29 mouse cellular contexts compared by ENCODE assay signal in genomic region chr1:88066472-88067102, GRCm38 (mm10). TPM values are rescaled to one million over a fixed set of nuclear protein-coding genes. Genes with fewer than 3 reads are reported as not detected.
"Had no signal": no experiment of that assay in that cellular context is flagged by ENCODE, and none has a peak within 500 bp of the region (broad histone marks: within the 10 kb centered on the region; RNA-seq: fewer than 3 reads in every experiment).

No protein-coding gene starts in this region.

RNA-seq across cellular contexts. Expression of gene Ugt1a9, which starts 4.0 kb away (rescaled TPM):
- total RNA-seq: gastrocnemius, adult 8-10 months; gastrocnemius, postnatal 14 days; gastrocnemius, postnatal 36 days; heart, adult 2 months; heart, postnatal 14 days; heart, postnatal 36 days; layer of hippocampus, adult 2 months; layer of hippocampus, postnatal 10 days; layer of hippocampus, postnatal 25 days; left cerebral cortex, adult 2 months; left cerebral cortex, postnatal 14 days; left cerebral cortex, postnatal 36 days had no signal
- polyA plus RNA-seq: heart, adult 2 months; heart, embryonic 11.5 days; heart, embryonic 13.5 days; heart, embryonic 15.5 days; heart, postnatal 0 days; hindbrain, embryonic 10.5 days; hindbrain, embryonic 12.5 days; hindbrain, embryonic 14.5 days; hindbrain, embryonic 16.5 days; inflammation-experienced regulatory T-cells, adult 6 months; limb, embryonic 10.5 days; limb, embryonic 12.5 days; limb, embryonic 14.5 days; liver, embryonic 11.5 days had no signal

RNA-seq across cellular contexts. Expression of gene Ugt1a10, which starts 11.4 kb away (rescaled TPM):
- total RNA-seq: gastrocnemius, adult 18-20 months; gastrocnemius, adult 8-10 months; gastrocnemius, postnatal 14 days; gastrocnemius, postnatal 36 days; heart, adult 2 months; heart, postnatal 14 days; heart, postnatal 36 days; layer of hippocampus, adult 2 months; layer of hippocampus, postnatal 10 days; layer of hippocampus, postnatal 25 days; left cerebral cortex, adult 2 months; left cerebral cortex, postnatal 14 days; left cerebral cortex, postnatal 36 days had no signal
- polyA plus RNA-seq: gonadal fat pad, adult 2 months; heart, adult 2 months; heart, embryonic 11.5 days; heart, embryonic 13.5 days; heart, embryonic 15.5 days; heart, postnatal 0 days; hindbrain, embryonic 10.5 days; hindbrain, embryonic 12.5 days; hindbrain, embryonic 14.5 days; hindbrain, embryonic 16.5 days; inflammation-experienced regulatory T-cells, adult 6 months; intestine, embryonic 15.5 days; limb, embryonic 10.5 days; limb, embryonic 12.5 days; limb, embryonic 14.5 days; liver, embryonic 11.5 days; liver, embryonic 13.5 days had no signal

RNA-seq across cellular contexts. Expression of gene Ugt1a8, which starts 21.0 kb away (rescaled TPM):
- total RNA-seq: gastrocnemius, adult 18-20 months; gastrocnemius, adult 8-10 months; gastrocnemius, postnatal 14 days; gastrocnemius, postnatal 36 days; heart, adult 2 months; heart, postnatal 14 days; heart, postnatal 36 days; layer of hippocampus, adult 2 months; layer of hippocampus, postnatal 10 days; layer of hippocampus, postnatal 25 days; left cerebral cortex, adult 2 months; left cerebral cortex, postnatal 14 days; left cerebral cortex, postnatal 36 days had no signal
- polyA plus RNA-seq: heart, adult 2 months; heart, embryonic 11.5 days; heart, embryonic 13.5 days; heart, embryonic 15.5 days; heart, postnatal 0 days; hindbrain, embryonic 10.5 days; hindbrain, embryonic 12.5 days; hindbrain, embryonic 14.5 days; hindbrain, embryonic 16.5 days; intestine, embryonic 15.5 days; limb, embryonic 10.5 days; limb, embryonic 12.5 days; limb, embryonic 14.5 days; liver, embryonic 11.5 days; liver, embryonic 13.5 days had no signal

RNA-seq across cellular contexts. Expression of gene Ugt1a6b, which starts 36.5 kb away (rescaled TPM):
- total RNA-seq: left cerebral cortex, adult 2 months had no signal
- polyA plus RNA-seq: heart, embryonic 11.5 days; heart, embryonic 13.5 days; heart, embryonic 15.5 days; heart, postnatal 0 days; hindbrain, embryonic 10.5 days; inflammation-experienced regulatory T-cells, adult 6 months; limb, embryonic 10.5 days; limb, embryonic 12.5 days had no signal
